Mouse (Mus musculus) thymus, adult 2 months (tissue): ENCODE data around the gene Zswim8.

Experiments used
- CTCF ChIP-seq: fragments of 200-500 bp; IDR thresholded peaks from 2 replicates; pipeline ENCODE4 v1.5.1; 2012; ENCODE audit warnings: mild to moderate bottlenecking, control low read depth, low read length, moderate library complexity, borderline replicate concordance; ENCODE audit not compliant: control insufficient read depth, poor library complexity, insufficient read depth; ENCODE audit errors: extremely low read depth
- POLR2A ChIP-seq: fragments of 200-500 bp; IDR thresholded peaks from 2 replicates; pipeline ENCODE4 v1.6.1; 2012; ENCODE audit warnings: mild to moderate bottlenecking, low read length, control low read depth, moderate library complexity; ENCODE audit not compliant: control insufficient read depth, poor library complexity, insufficient read depth; ENCODE audit errors: extremely low read depth

GRCm38 (mm10) chr14:20724043-20724442 is 16.7 kb downstream of the Zswim8 start:
- peak; percentile 75; the same call in 1 of the 2 replicates for TF ChIP-seq CTCF
- no peak for TF ChIP-seq POLR2A
